Mouse (Mus musculus) hematopoietic stem cell, adult 5-6 weeks (primary cell): ENCODE results near the gene Tspan1. TPM values are rescaled to one million over a fixed set of nuclear protein-coding genes. Genes with fewer than 3 reads are reported as not detected.

Experiments
- ATAC-seq, 2 experiments: fragments of 125-278 bp in 1 of 2; replicated peaks in 1 of 2; 2 replicates each; pipeline ENCODE4 v1.8.0; 2016 to 2017; ENCODE audit warnings: inconsistent platforms in 2 of 2, mild to moderate bottlenecking in 2 of 2, moderate number of reproducible peaks in 2 of 2, low read depth in 1 of 2, moderate TSS enrichment in 1 of 2; ENCODE audit not compliant: low FRiP score in 2 of 2, poor library complexity in 2 of 2, severe bottlenecking in 2 of 2, insufficient read depth in 1 of 2, low TSS enrichment in 1 of 2
- total RNA-seq: library from RNA; stranded (forward); fragments of 172-1452, 232-1000 nt; gene quantifications from 2 replicates; pipeline ENCODE4 v1.2.3, GENCODE M21; 2017

The Tspan1 gene
- total RNA-seq: not detected in 2 replicates

DNA sequence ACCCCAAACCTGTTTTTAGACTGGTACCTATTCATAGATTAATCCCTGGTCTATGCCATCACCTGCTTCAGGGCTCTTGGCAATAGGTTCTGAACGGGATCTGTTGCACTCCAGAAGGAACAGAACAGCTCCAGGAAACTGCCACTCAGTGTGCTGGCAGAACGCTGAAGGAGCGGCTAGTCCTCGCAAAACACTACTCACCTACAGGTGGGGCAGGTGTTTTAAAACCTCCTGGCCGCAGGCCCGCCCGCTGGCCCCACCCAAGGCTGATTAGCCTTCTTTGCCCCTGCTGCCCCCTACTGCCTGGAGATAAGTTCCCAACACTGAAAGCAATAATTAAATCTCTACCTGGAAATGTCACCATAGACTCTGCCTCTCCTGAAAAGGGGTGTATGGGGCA is at the start of gene Tspan1:
Tspan1 (minus strand) TSS at position 198 of the 400 bp plus-strand sequence.
- 0 out of 4 replicates have a peak, but pooled peaks of 1 of the 2 experiments have one; percentile 25 for ATAC-seq

DNA sequence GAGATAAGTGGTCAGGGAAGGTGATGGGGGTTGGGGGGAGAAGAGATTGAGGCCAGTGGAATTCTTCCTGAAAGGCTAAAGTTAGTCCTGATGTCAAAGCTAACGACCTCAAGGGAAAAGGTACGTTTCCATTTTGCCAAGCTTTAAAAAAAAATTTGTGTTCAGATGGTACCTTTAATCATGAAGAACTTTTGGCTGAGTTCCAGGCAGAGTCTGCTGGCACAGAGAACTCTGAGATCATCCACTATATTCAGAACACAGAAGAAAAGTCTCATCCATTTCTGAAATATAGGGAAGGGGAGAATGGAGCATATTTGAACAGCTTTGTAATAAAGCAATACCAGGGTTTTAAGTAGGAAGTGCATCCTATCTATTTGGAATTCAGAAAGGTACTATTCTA is 49.6 kb upstream of the Tspan1 start:
- no peak for ATAC-seq

DNA sequence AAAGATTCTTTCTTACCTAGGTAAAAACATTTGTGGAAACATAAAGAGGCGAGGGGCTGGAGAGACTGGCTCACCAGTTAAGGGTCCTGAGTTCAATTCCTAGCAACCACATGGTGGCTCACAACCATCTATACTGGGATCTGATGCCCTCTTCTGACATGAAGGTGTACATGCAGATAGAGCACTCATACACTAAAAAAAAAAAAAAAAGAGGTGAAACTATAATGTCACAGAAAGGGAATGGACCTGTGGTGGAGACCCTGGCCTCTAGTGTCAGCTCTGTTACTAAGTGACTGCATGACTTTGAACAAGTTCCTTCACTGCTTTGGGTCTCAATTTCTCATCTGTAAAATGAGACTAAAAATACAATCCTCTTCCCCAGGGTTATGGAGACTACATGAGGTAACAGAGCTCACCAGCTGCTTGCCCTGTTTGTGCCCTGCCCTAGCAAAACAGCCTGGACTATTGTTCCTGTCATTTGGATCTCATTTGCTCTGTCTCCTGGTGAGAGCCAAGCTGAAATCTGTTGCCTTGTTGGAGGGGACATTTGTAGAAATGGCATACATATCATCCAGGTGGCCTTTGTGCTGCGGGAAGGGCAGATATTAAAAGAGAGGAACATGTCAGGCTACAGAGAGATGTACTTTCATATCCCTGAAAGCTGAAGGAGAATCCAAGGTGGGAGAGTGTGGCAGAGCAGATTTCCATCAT is 48.6 kb upstream of the Tspan1 start:
- ATAC-seq: no peak

DNA sequence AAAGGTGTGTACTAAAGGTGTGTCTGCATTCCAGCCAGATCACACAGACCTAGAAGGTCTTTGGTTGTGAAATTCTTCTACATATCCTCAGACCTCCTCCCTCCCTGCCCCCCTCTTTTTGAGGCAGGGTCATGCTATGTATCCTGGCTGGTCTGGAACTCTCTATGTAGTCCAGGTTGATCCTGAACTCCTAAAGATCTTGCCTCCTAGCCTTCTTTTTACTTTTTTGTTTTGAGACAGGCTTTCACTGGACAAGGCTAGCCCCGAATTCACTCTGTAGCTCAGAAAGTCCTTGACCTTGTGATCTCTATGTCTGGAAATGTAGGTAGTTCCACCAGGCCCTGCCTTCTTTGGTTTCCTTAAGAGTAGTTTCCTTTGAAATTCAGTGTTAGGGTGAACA is 41.5 kb upstream of the Tspan1 start:
- no peak for ATAC-seq

DNA sequence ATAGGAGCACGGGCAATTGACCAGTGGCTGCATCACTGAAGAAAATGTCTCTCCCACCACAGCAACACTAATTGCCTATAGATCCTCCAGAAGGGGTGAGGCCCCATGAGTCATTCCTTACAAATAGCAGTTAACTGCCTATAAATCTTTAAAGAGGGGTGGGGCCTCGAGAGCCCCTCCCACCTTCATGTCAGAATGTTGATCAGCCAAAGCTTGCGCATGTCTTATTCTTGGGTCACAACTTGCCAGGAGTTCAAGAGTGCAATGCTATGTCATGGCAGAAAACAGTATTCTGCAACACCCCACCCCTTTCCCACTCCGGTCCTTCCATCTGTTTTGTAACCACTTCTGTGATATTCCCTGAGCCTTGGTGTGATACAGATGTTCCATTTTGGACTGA is 39.1 kb upstream of the Tspan1 start:
- ATAC-seq: no peak

DNA sequence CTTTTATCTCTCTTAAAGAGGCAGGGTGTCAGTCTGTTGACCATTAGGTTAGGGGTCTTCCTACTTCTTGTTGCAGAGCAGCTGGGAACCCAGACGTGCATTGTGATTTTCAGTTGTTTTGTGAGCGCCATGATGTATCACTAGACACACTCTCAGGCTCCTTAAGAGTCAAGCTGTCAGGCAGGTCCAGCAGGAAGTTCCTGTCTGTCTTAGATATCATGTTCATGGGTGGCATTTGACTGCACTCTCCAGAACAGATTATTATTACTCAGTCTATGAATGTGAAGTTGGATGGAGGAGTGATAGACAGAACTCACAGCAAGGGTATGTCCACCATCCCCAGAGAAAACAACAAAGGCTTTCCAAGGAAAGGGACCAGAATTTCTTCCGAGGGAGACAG is 37.0 kb upstream of the Tspan1 start:
- ATAC-seq: no peak

DNA sequence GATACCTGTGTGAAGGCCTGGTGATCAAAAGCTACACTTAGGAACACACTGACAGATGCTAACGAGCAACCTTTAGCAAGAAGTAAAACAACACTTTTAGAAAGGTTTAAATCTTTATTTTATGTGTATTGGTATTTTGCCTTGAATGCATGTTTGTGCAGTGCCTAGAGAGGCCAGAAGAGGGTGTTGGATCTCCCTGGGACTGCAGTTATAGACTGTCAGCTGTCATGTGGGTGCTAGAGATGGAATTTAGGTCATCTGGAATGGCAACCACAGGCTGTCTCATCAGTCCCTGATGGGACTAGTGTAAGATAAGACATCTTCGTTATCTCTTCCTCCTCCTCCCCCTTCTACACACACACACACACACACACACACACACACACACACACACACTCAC is 31.0 kb upstream of the Tspan1 start:
- ATAC-seq: no peak

DNA sequence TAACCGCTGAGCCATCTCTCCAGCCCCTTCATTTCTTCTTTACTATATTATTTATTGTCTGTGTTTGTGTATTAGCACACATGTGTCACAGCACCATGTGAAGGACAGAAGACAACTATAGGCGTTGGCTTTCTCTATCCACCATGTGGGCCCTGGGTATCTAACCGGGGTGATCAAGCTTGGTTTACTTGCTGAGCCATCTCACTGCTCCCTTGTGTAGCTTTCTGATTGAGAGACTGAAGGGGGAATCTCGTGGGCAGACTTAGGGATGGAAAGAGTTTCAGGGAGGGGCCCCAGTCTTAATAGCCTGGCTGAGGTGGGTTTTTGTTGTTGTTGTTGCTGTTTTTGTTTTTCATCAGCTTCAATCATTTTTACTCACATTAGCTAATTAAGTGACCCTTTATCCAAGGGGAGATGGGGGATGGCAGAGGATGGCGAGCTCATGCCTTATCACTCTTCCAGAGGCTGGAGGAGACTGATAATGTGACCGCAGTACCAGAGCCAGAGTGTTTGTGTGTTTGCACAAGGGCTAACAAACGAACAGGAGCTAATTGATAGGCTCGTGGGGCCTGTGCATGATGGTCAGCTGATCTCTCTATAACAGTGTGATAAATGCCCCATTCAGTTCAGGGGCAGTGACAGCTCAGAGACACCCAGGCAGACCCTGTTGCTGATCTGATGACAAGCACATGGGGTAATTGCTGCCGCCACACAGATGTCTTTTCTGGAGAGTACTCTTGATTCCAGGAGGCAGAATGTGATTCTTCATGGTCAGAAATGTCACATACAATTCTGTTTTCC is 26.4 kb upstream of the Tspan1 start:
- no peak for ATAC-seq

DNA sequence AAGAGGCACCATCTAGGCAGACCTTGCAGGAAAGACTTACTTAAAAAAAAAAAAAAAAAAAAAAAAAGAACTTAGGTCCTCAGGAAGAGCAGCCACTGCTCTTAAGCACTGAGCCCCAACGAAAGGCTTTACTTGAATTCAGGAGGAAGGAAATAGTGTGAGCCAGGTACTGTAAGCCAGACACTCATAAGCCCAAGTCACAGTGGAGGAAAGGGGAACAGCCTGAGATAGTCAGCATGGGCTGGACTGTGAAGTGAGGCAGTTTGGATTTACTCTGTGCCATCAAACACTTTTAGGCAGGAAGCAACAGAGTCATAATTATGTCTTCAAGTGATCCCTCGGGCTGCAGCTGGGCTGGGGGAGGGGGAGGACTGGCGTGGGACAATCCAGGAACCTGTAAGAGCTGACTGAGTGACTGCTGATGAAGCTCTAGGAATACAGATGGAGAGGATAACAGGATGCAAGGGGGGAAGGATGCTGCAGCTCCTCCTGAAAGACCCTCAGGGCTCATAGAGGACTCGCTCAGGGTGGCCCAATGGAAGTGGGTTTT is 25.0 kb upstream of the Tspan1 start:
- peak; percentile 77 to 91; a peak in 3 of 4 replicates for ATAC-seq

DNA sequence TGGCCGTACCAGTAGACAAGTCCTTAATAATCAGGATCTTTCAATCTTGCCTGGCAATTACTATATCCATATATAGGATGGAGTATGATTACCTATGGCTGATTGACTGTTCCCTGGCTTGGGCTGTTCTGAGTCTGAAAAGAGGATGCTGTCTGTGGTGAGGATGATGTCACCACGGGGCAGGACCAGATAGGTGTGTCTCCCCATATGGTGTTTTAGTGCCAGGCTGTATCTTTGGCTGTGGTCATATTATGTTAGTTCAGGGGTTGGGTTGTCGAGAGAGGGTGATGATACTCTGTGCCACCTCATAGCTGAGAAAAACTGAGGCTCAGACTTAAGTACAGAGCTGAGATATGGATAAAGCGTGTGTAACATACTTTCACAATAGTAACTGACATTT is 17.7 kb upstream of the Tspan1 start:
- no peak for ATAC-seq

DNA sequence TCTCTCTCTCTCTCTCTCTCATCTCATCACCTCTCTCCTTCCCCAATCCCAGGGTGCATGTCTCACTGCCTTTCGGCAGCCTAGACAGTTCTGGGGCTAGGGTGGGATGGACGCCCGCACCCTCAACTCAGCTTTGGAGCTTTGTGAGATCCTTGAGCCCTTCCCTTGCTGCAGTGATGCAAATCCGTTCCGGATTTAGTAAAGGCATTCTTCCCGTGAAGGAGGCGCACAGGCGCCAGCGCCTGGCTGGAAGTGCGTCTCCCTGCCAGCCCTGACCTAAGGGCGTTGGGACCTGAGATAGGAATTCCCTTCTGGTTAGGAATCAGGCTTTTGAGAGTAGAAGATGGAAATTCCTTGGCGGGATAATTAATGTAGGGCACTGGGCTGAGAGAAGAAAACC is 15.3 kb upstream of the Tspan1 start:
- ATAC-seq: no peak

DNA sequence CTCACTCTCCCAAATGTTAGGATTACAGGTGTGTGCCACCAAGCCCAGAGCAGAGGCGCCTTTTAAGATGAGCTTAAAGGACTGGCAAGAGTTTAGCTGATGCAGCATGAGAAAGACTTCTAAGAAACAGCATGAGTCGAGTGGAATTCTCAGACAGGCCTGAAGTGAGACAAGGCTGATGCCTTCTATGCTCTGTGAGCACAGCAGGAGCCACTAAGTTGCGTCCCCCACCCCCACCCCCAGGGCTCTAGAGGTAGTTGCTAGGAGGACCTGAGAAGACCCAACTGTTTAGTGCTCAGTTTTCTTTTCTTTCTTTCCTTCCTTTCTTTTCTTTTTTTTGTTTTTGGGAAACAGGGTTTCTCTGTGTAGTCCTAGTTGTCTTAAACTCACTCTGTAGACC is 14.7 kb upstream of the Tspan1 start:
- ATAC-seq: no peak

DNA sequence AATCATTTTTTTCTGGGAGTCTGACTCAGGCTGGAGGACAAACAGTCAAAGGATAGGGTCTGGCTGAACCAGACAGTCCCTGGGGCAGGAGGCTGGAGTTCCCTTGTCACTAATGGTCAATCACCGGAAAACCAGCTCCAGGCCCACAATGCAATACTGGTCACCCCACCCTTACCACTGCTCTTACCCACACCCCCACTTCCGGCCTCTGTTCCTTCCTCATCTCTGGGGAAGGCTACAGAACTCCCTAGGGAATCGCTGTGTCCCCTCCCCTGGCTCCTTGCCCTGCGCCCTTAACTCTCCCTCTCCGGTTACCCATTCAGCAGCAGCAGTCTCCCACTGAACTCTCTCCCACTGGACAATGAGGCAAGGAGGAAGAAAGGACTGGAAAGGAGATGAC is 9.7 kb upstream of the Tspan1 start:
- ATAC-seq: no peak; a peak in 3 of 4 replicates

DNA sequence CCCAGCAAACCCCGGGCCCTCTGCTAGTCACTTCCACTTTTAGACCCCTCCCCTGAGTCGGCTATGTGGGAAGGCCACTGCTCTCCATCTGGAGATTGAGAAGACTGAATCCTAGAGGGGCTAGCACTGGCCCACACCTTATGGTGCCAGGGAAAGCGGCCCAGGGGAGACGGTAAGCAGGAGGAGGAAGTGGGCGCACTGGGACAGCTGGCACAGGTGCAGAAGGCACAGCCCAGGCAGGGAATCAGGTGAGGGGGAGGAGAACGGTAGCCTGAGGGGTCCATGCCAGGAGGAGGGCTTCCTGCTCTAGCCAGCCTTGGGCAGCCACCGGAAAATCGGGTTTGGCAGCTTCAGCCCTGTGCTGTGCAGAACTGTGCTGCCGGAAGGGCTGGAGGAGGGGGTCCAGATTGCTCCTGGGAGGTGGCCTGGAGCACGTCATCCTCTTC is 9.2 kb upstream of the Tspan1 start:
- peak; percentile 68 to 75 for ATAC-seq

DNA sequence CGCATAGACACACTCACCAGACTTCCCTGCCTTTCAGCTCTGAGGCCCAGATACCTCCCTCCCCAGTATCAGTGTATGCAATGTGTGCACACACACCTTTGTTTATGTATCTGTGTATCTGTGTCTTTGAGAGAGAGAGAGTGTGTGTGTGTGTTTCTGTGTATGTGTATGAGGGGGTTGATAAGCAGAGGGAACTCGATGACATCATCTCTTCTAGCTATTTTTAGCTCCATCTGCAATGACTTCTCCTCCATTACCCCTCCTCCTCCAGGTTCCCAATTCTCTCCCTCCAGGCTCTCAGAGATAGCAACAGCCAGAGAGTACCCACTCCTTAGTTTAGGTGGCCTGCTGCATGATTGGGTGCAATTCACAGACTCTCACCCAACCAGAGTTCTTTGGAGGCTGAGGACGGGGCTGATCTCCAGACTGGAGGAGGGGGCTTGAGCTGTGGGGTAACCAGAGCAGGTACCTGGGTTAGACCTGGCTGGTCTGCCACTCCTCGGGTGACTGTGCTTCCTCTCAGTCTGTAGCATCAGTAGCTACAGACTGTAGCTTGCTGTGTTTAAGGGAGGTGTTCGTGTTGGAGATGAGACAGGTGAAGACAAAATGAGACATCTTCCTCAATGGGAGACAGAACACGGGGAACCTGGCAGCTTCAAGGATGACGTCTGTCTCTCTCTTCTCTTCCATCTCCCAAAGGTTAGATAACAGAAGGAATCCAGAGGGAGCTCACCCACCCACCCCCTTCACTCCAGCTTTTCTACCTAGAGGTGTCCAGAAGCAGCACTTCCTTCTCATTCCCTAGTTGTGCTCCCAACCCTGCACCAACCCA is 8.5 kb upstream of the Tspan1 start:
- ATAC-seq: no peak

DNA sequence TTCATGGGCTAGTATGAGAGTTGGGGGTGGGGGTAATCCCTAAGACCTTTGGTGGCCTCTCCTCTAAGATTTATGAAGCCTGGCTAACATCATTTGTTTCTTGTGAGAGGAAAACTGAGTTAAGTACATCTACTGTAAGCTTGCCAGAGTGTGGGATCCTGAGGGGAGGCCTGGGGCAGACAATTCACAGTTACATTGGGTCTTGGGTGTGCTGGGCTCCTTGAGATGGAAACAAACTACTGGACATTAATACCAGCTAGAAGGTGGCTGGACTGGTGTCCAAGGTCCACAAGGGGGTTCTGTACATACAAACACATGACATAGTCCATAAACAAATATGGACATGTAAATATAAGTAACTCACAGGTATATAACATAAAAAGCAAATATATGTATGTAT is 7.7 kb upstream of the Tspan1 start:
- ATAC-seq: no peak

DNA sequence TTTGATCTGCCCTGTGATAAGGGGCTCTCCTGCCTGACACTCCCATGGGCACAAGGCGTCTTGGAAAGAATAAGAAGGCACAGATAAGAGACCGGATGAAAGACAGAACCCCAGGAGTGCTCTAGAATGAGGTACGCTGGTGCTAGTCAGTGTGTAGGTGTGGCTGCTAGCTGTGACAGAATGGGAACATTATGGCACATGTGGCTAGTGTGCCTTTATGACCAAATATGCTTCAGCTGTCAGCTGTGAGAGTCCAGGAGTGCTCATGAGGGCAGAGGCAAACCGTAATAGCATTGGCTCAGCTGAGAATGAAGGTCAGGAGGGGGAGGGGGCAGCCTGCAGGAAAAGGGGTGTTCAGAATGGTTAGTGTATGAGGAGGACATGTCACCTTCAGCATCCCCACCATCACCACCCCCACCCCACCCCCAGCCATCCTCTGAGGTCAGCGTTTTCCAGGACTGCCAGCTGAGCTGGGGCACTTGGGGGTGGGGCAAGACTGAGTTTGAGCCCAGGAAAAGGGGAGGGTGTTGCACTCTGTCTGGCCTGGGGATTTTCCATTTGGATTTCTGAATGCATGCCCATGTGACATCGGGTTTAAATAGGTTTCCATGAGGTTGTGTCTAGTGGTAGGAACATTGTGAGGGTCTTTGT is 7.2 kb upstream of the Tspan1 start:
- no peak for ATAC-seq
